Mouse (Mus musculus) left cerebral cortex, adult 11 months (tissue): ENCODE measurements at regions not wholly inside any gene's neighbourhood (a gene's known extent, or its start where the extent isn't known, plus 50 kb on each side); places are given as distances from the start of the nearest gene placed in this dataset.

ENCODE experiments used
- DNase-seq: peaks from one replicate; pipeline ENCODE4 v3.0.0; 2022; ENCODE audit warnings: low spot score

- no peak for DNase-seq
Measured at GRCm38 (mm10) chr3:60138319-60138718, 56.6 kb downstream of the Sucnr1 start.

- no peak for DNase-seq
Measured at GRCm38 (mm10) chr3:60159865-60160264, 78.2 kb downstream of the Sucnr1 start.

GRCm38 (mm10) chr3:60167633-60168032 is 86.0 kb downstream of the Sucnr1 start:
- DNase-seq: no peak

- no peak for DNase-seq
Measured at GRCm38 (mm10) chr3:60168135-60168926, 86.7 kb downstream of the Sucnr1 start.

- DNase-seq: no peak
Measured at GRCm38 (mm10) chr3:60169606-60170005, 87.9 kb downstream of the Sucnr1 start.

GRCm38 (mm10) chr3:60184481-60184880 is 102.8 kb downstream of the Sucnr1 start:
- DNase-seq: no peak

- peak; percentile 11 for DNase-seq
Measured at GRCm38 (mm10) chr3:60196031-60196430, 114.4 kb downstream of the Sucnr1 start.

- DNase-seq: no peak
Measured at GRCm38 (mm10) chr3:60207936-60208335, 126.3 kb downstream of the Sucnr1 start.

- no peak for DNase-seq
Measured at GRCm38 (mm10) chr3:60218938-60219337, 137.3 kb downstream of the Sucnr1 start.

GRCm38 (mm10) chr3:60240664-60241063 is 159.0 kb downstream of the Sucnr1 start:
- no peak for DNase-seq

GRCm38 (mm10) chr3:60266666-60267415 is 185.2 kb downstream of the Sucnr1 start:
- no peak for DNase-seq

- DNase-seq: no peak
Measured at GRCm38 (mm10) chr3:60267416-60268174, 185.9 kb downstream of the Sucnr1 start.

GRCm38 (mm10) chr3:60270463-60270862 is 188.8 kb downstream of the Sucnr1 start:
- no peak for DNase-seq

- DNase-seq: no peak
Measured at GRCm38 (mm10) chr3:60273744-60274143, 192.1 kb downstream of the Sucnr1 start.

GRCm38 (mm10) chr3:60275249-60275838 is 193.7 kb downstream of the Sucnr1 start:
- DNase-seq: no peak

- DNase-seq: no peak
Measured at GRCm38 (mm10) chr3:60277791-60278190, 194.8 kb upstream of the Mbnl1 start.

- no peak for DNase-seq
Measured at GRCm38 (mm10) chr3:60281229-60281628, 191.4 kb upstream of the Mbnl1 start.

- peak; percentile 7 for DNase-seq
Measured at GRCm38 (mm10) chr3:60281959-60282495, 190.6 kb upstream of the Mbnl1 start.

GRCm38 (mm10) chr3:60292142-60292541 is 180.5 kb upstream of the Mbnl1 start:
- DNase-seq: peak; percentile 51

GRCm38 (mm10) chr3:60292940-60293339 is 179.7 kb upstream of the Mbnl1 start:
- DNase-seq: no peak

GRCm38 (mm10) chr3:60305399-60305798 is 167.2 kb upstream of the Mbnl1 start:
- no peak for DNase-seq

- DNase-seq: no peak
Measured at GRCm38 (mm10) chr3:60310402-60310801, 162.2 kb upstream of the Mbnl1 start.
